Mouse (Mus musculus) heart, embryonic 14.5 days (tissue): Measurements from ENCODE around the gene Surf1. TPM values are rescaled to one million over a fixed set of nuclear protein-coding genes. Genes with fewer than 3 reads are reported as not detected.
A peak's percentile ranks its signal among the peaks of the same experiment; 100 is the strongest.

ENCODE experiments used
- ATAC-seq: fragments of 200-750 bp; cut with Nextera tagmentation; 2 replicates; pipeline ENCODE4 v1.8.0; 2017; ENCODE audit warnings: low read depth, moderate TSS enrichment; ENCODE audit not compliant: insufficient number of reproducible peaks, insufficient read depth, low FRiP score
- H3K27ac ChIP-seq, 2 experiments: fragments of 200-500 bp in 1 of 2; fragments of 300-500 bp in 1 of 2; sonication (generic) in 1 of 2; replicated peaks in 1 of 2; 2 replicates each; pipeline ENCODE4 v1.5.1; 2012 to 2014; ENCODE audit warnings: low read depth in 2 of 2, low read length in 2 of 2, control low read depth in 1 of 2, mild to moderate bottlenecking in 1 of 2, mixed read lengths in 1 of 2; ENCODE audit not compliant: control insufficient read depth in 1 of 2, insufficient read depth in 1 of 2
- H3K27me3 ChIP-seq: fragments of 300-500 bp; sonication (generic); 2 replicates; pipeline ENCODE4 v1.6.1; 2014; ENCODE audit warnings: mild to moderate bottlenecking, low read length, control low read depth; ENCODE audit not compliant: control insufficient read depth, insufficient read depth
- H3K36me3 ChIP-seq: fragments of 300-500 bp; sonication (generic); 2 replicates; pipeline ENCODE4 v1.6.1; 2014; ENCODE audit warnings: mild to moderate bottlenecking, control low read depth, low read length, mixed read lengths; ENCODE audit not compliant: control insufficient read depth, insufficient read depth
- H3K4me1 ChIP-seq, 2 experiments: fragments of 200-500 bp in 1 of 2; fragments of 300-500 bp in 1 of 2; sonication (generic) in 1 of 2; 2 replicates each; pipeline ENCODE4 v1.6.1; 2012 to 2014; ENCODE audit warnings: low read length in 2 of 2, control low read depth in 1 of 2, mixed read lengths in 1 of 2; ENCODE audit not compliant: control insufficient read depth in 2 of 2, insufficient read depth in 2 of 2
- H3K4me2 ChIP-seq: fragments of 300-500 bp; sonication (generic); 2 replicates; pipeline ENCODE4 v1.6.1; 2014; ENCODE audit warnings: mild to moderate bottlenecking, low read length
- H3K4me3 ChIP-seq, 2 experiments: fragments of 200-500 bp in 1 of 2; fragments of 300-500 bp in 1 of 2; sonication (generic) in 1 of 2; 2 replicates each; pipeline ENCODE4 v1.5.1; 2012 to 2014; ENCODE audit warnings: low read length in 2 of 2, mild to moderate bottlenecking in 2 of 2, control low read depth in 1 of 2, low read depth in 1 of 2, moderate library complexity in 1 of 2; ENCODE audit not compliant: control insufficient read depth in 1 of 2, insufficient read depth in 1 of 2
- H3K9ac ChIP-seq: fragments of 300-500 bp; sonication (generic); 2 replicates; pipeline ENCODE4 v1.6.1; 2014; ENCODE audit warnings: mild to moderate bottlenecking, low read length
- H3K9me3 ChIP-seq: fragments of 300-500 bp; sonication (generic); 2 replicates; pipeline ENCODE4 v1.6.1; 2016; ENCODE audit warnings: low read length, control low read depth; ENCODE audit not compliant: control insufficient read depth
- WGBS: fragments of 180-500 bp; shearing (Covaris S2); extraction: QIAGEN DNeasy Blood & Tissue Kit; methylation state at CpG from one replicate; pipeline ENCODE4 v1.1.7; 2014; 5-methylcytosine and 5-hydroxymethylcytosine counted together
- polyA plus RNA-seq: library from polyadenylated mRNA; unstranded; fragments of >200 nt; fragmentation: Nextera tagmentation; extraction: Ambion mirVana; gene quantifications from 2 replicates; pipeline ENCODE4 v1.2.1, GENCODE M21; 2014

Gene Surf1
- polyA plus RNA-seq, 1 experiment from 2014 or later, result 48.4 TPM

DNA sequence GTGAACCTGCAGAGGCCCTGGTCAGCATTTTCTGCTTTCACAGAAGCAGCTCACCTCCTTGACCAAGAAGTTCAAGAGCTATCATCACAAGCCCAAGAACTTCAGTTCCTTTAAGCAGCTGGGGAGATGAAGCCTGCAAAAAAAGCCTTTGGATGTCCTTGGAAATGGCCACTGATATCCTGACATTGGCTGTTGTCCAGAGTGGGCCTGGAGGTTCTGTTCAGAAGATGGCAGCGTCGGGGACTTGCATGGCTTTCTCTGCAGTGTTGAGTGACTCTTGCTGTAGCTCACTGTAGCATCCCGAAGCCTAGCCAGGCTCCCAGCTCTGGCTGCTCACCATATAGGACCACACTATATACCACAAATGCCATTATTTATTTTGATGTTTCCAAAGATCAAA lies 3.4 kb upstream of the Surf1 start:
- no peaks in the 10 kb centered on the region for H3K9me3 ChIP-seq
- peaks cover 73% of the 10 kb centered on the region for H3K36me3 ChIP-seq
- H3K27ac ChIP-seq, result no peak overlapping the region
- WGBS, result 90% methylated on average over 3 of the region's 3 CpGs
- no peak overlapping the region for H3K9ac ChIP-seq
- H3K27me3 ChIP-seq, result no peaks in the 10 kb centered on the region
- H3K4me2 ChIP-seq, result no peak overlapping the region
- no peak for ATAC-seq
- no peak overlapping the region for H3K4me3 ChIP-seq
- peaks cover 13 to 37% of the 10 kb centered on the region in 2 experiments for H3K4me1 ChIP-seq

DNA sequence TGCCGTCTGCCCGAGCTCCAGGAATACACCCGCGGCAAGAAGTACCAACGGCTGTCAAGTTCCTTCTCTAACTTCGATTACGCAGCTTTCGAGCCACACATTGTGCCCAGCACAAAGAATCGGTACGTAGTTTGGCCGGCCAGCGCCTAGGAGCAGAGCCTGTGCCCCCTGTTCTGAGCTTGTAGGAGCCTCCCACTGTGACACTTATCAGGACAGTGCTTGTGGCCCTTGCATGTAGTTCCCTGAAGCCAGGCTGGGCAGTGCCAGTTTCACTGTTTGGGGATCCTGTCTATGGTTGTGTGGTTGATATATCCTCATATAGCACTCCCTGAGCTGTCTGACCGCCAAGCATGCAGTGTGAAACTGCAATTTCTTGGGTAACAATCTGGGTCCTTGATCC lies 408 bp upstream of the Surf1 start:
- H3K36me3 ChIP-seq, result peaks cover 73% of the 10 kb centered on the region
- no peaks in the 10 kb centered on the region for H3K9me3 ChIP-seq
- peaks cover 22 to 32% of the 10 kb centered on the region in 2 experiments for H3K4me1 ChIP-seq
- peak overlapping the region; percentile 98 for H3K4me2 ChIP-seq
- ATAC-seq, result no peak
- H3K27ac ChIP-seq, result peak overlapping the region; percentile 62 to 66
- H3K27me3 ChIP-seq, result no peaks in the 10 kb centered on the region
- peak overlapping the region; percentile 74 to 77 for H3K4me3 ChIP-seq
- peak overlapping the region; percentile 87 for H3K9ac ChIP-seq
- WGBS, result 2% methylated on average over 13 of the region's 13 CpGs

DNA sequence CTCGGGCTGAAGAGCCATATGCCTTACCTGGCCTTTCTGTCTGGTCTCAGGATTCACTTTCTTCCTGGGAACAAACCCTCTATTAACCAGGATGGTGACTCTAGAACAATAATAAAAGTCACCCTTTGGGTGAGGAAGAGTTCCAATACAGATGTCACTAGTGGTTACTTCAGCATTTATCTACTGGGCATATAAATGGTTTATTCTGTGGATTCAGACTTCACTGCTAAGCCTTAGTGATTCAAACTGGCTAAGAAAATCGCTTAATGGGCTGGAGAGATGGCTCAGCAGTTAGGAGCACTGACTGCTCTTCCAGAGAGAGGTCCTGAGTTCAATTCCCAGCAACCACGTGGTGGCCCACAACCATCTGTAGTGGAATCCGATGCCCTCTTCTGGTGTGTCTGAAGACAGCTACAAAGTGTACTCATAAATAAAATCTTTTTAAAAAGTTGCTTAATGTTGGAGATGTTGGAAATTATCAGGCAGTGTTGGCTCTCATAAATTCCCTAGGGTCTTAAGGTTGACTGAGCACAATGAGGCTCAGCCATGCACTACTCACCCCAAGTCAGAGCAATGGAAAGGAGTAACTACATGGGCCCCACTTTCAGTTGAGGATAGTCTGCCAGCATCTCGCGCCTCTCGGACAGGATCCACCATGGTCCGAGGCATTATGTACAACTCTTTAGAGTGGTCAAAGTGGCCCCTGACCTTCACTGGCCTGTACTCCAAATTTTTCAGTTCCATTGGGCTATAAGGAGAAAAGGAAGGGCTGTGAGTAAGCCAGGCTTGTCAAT lies 2.0 kb downstream of the Surf1 start:
- Histone ChIP-seq H3K36me3 (peaks cover 56% of the 10 kb centered on the region), H3K27ac (no peak overlapping the region), H3K4me2 (no peak overlapping the region), H3K9me3 (no peaks in the 10 kb centered on the region), H3K9ac (no peak overlapping the region), H3K4me1 (peaks cover 24 to 40% of the 10 kb centered on the region in 2 experiments), H3K27me3 (no peaks in the 10 kb centered on the region), H3K4me3 (no peak overlapping the region)
- 68% methylated on average over 8 of the region's 8 CpGs for WGBS
- ATAC-seq, result no peak

GRCm38 (mm10) chr2:26913416-26914147 lies 2.7 kb downstream of the Surf1 start:
- no peak overlapping the region for H3K4me3 ChIP-seq
- H3K27ac ChIP-seq, result no peak overlapping the region
- WGBS, result 75% methylated on average over 17 of the region's 17 CpGs
- H3K4me2 ChIP-seq, result no peak overlapping the region
- no peaks in the 10 kb centered on the region for H3K9me3 ChIP-seq
- H3K4me1 ChIP-seq, result peaks cover 24 to 48% of the 10 kb centered on the region in 2 experiments
- H3K36me3 ChIP-seq, result peaks cover 48% of the 10 kb centered on the region
- ATAC-seq, result no peak
- no peak overlapping the region for H3K9ac ChIP-seq
- H3K27me3 ChIP-seq, result no peaks in the 10 kb centered on the region

DNA sequence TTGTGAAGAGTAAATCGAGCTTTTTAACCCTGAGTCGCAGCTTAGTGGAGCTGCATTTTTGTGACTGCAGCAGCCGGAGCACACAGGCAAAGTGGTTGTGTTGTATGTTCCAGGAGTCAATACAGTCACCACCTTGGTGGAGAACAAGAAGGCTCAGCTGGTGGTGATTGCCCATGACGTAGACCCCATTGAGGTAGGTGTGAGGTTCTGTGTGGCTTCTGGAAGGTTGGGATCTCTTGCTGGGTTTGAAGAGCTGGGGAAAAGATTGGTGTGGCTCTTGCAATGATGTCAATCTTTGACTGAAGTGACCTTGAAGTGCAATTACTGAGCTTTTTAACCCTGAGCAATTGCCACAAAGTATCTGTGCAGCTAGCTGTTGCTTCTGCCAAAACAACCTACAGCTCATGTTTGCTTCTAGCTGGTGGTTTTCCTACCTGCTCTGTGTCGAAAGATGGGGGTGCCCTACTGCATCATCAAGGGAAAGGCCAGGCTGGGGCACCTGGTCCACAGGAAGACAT lies 4.0 kb downstream of the Surf1 start:
- Histone ChIP-seq H3K36me3 (peaks cover 51% of the 10 kb centered on the region), H3K27ac (no peak overlapping the region), H3K27me3 (no peaks in the 10 kb centered on the region), H3K9ac (peak overlapping the region; percentile 99), H3K4me2 (peak overlapping the region; percentile 98), H3K4me3 (peak overlapping the region; percentile 72 to 99; a peak in 3 of 4 replicates), H3K9me3 (no peaks in the 10 kb centered on the region), H3K4me1 (peaks cover 22 to 41% of the 10 kb centered on the region in 2 experiments)
- WGBS, result 66% methylated on average over 5 of the region's 5 CpGs
- no peak for ATAC-seq

DNA sequence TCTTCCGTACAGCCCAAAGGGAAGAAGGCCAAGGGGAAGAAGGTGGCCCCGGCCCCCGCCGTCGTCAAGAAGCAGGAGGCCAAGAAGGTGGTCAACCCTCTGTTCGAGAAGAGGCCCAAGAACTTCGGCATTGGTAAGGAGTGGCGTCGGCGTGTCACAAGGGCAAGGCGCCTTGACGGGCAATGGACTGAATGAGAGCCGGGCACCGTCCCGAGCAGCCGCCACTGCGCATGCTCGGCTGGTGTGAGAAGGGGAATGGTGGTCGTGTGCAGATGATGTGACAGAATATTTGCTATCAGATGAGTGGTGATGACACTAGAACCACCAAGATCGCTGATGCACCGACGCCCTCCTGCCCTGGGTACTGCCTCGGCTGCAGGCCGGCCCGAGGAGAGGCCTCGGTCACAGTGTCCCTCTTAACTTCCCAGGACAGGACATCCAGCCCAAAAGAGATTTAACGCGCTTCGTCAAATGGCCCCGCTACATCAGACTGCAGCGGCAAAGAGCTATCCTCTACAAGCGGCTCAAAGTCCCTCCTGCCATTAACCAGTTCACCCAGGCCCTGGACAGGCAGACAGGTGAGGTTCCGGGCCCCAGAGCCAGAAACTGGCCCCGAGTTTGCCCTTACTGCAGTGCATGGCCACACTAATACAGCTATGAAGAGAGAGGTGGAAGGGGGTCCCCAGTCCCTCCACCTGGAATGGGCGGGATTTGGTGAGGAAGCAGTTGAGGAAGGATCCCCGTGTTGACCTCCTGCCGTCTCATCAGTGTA lies 5.2 kb downstream of the Surf1 start:
- Histone ChIP-seq H3K27me3 (no peaks in the 10 kb centered on the region), H3K27ac (peak overlapping the region; percentile 84 to 85), H3K4me3 (peak overlapping the region; percentile 72 to 99), H3K9me3 (no peaks in the 10 kb centered on the region), H3K4me1 (peaks cover 16 to 35% of the 10 kb centered on the region in 2 experiments), H3K4me2 (peak overlapping the region; percentile 98), H3K9ac (peak overlapping the region; percentile 99), H3K36me3 (peaks cover 62% of the 10 kb centered on the region)
- ATAC-seq, result peak; percentile 27
- under 1% methylated on average over 37 of the region's 37 CpGs for WGBS
